Mouse (Mus musculus): ENCODE results near the gene Fkbp9. TPM values are rescaled to one million over a fixed set of nuclear protein-coding genes. Genes with fewer than 3 reads are reported as not detected.

The Fkbp9 gene
- polyA plus RNA-seq, 1 experiment, result 211 TPM

GRCm38 (mm10) chr6:56888561-56888960 lies 56.7 kb downstream of the Fkbp9 start:
- Histone ChIP-seq H3K36me3 (ENCODE audit: control insufficient read depth, insufficient read depth, low read length, poor library complexity, severe bottlenecking) (peaks cover 16% of the 10 kb centered on the region), H3K27ac (ENCODE audit: insufficient read depth, low read length) (no peak overlapping the region), H3K27me3 (ENCODE audit: control insufficient read depth, insufficient read depth, low read length, poor library complexity, severe bottlenecking) (no peaks in the 10 kb centered on the region), H3K4me3 (ENCODE audit: low read depth, low read length) (no peak overlapping the region), H3K9me3 (replicated peaks; ENCODE audit: control insufficient read depth, insufficient read depth, low read length, poor library complexity, severe bottlenecking) (no peaks in the 10 kb centered on the region), H3K9ac (ENCODE audit: low read depth, poor library complexity, severe bottlenecking) (no peak overlapping the region), H3K4me1 (ENCODE audit: control insufficient read depth, insufficient read depth, low read length) (no peaks in the 10 kb centered on the region)
- TF ChIP-seq CTCF (IDR thresholded peaks at IDR 0.05; ENCODE audit: low read depth, low read length), result no peak
- no peak for TF ChIP-seq EP300 (IDR thresholded peaks at IDR 0.05; ENCODE audit: insufficient read depth, low read depth, low read length)
- TF ChIP-seq POLR2A (IDR thresholded peaks at IDR 0.05; ENCODE audit: insufficient read depth, low read length), result no peak

GRCm38 (mm10) chr6:56890762-56891161 lies 58.9 kb downstream of the Fkbp9 start:
- H3K4me3 ChIP-seq (ENCODE audit: low read depth, low read length), result no peak overlapping the region
- no peak overlapping the region for H3K9ac ChIP-seq (ENCODE audit: low read depth, poor library complexity, severe bottlenecking)
- no peak overlapping the region for H3K27ac ChIP-seq (ENCODE audit: insufficient read depth, low read length)
- no peaks in the 10 kb centered on the region for H3K9me3 ChIP-seq (replicated peaks; ENCODE audit: control insufficient read depth, insufficient read depth, low read length, poor library complexity, severe bottlenecking)
- TF ChIP-seq POLR2A (IDR thresholded peaks at IDR 0.05; ENCODE audit: insufficient read depth, low read length) (no peak), EP300 (IDR thresholded peaks at IDR 0.05; ENCODE audit: insufficient read depth, low read depth, low read length) (no peak), CTCF (IDR thresholded peaks at IDR 0.05; ENCODE audit: low read depth, low read length) (no peak)
- H3K27me3 ChIP-seq (ENCODE audit: control insufficient read depth, insufficient read depth, low read length, poor library complexity, severe bottlenecking), result no peaks in the 10 kb centered on the region
- peaks cover 12% of the 10 kb centered on the region for H3K36me3 ChIP-seq (ENCODE audit: control insufficient read depth, insufficient read depth, low read length, poor library complexity, severe bottlenecking)
- no peaks in the 10 kb centered on the region for H3K4me1 ChIP-seq (ENCODE audit: control insufficient read depth, insufficient read depth, low read length)

DNA sequence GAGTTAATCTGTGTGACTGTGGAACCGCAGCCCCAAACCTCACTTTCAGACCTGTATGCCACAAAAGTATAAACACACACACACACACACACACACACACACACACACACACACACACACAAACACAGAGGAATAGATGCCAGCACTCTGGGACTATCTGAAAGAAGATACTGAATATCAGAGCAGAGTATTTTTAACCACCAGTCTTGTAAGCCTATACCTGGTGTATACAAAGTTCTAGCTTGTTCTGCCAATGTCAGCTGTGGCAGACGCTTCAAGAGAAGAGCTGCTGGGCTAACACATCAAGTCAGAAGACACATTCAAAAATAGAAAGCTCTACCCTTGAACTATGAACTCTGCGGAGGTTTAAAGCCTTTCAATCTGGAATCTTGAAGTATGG lies 67.7 kb downstream of the Fkbp9 start:
- H3K9ac ChIP-seq (ENCODE audit: low read depth, poor library complexity, severe bottlenecking), result no peak overlapping the region
- H3K4me3 ChIP-seq (ENCODE audit: low read depth, low read length), result no peak overlapping the region
- H3K9me3 ChIP-seq (replicated peaks; ENCODE audit: control insufficient read depth, insufficient read depth, low read length, poor library complexity, severe bottlenecking), result no peaks in the 10 kb centered on the region
- no peaks in the 10 kb centered on the region for H3K36me3 ChIP-seq (ENCODE audit: control insufficient read depth, insufficient read depth, low read length, poor library complexity, severe bottlenecking)
- no peaks in the 10 kb centered on the region for H3K27me3 ChIP-seq (ENCODE audit: control insufficient read depth, insufficient read depth, low read length, poor library complexity, severe bottlenecking)
- no peak overlapping the region for H3K27ac ChIP-seq (ENCODE audit: insufficient read depth, low read length)
- H3K4me1 ChIP-seq (ENCODE audit: control insufficient read depth, insufficient read depth, low read length), result peaks cover 4% of the 10 kb centered on the region
- no peak for TF ChIP-seq CTCF (IDR thresholded peaks at IDR 0.05; ENCODE audit: low read depth, low read length)
- no peak for TF ChIP-seq EP300 (IDR thresholded peaks at IDR 0.05; ENCODE audit: insufficient read depth, low read depth, low read length)
- TF ChIP-seq POLR2A (IDR thresholded peaks at IDR 0.05; ENCODE audit: insufficient read depth, low read length), result no peak

DNA sequence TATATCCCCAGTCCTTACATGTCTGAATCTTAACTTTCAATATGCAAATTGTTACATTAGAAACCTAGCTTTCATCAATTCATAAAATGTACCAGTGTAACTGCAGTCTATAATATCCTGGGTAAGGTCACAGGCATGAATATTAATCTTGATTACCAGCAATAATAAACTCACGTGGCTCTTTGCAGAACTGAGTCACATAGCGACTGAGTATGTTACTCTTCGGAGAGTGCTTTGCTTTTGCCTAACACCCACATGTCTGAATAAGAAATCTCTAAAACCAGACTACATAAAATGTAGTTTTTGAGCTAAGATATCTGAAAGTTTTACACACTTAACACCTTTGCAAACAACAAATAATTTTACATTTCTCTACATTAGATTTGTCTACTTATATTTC lies 69.5 kb downstream of the Fkbp9 start:
- H3K36me3 ChIP-seq (ENCODE audit: control insufficient read depth, insufficient read depth, low read length, poor library complexity, severe bottlenecking), result no peaks in the 10 kb centered on the region
- no peaks in the 10 kb centered on the region for H3K27me3 ChIP-seq (ENCODE audit: control insufficient read depth, insufficient read depth, low read length, poor library complexity, severe bottlenecking)
- no peak overlapping the region for H3K9ac ChIP-seq (ENCODE audit: low read depth, poor library complexity, severe bottlenecking)
- no peaks in the 10 kb centered on the region for H3K9me3 ChIP-seq (replicated peaks; ENCODE audit: control insufficient read depth, insufficient read depth, low read length, poor library complexity, severe bottlenecking)
- H3K4me3 ChIP-seq (ENCODE audit: low read depth, low read length), result no peak overlapping the region
- H3K27ac ChIP-seq (ENCODE audit: insufficient read depth, low read length), result no peak overlapping the region
- H3K4me1 ChIP-seq (ENCODE audit: control insufficient read depth, insufficient read depth, low read length), result peaks cover 4% of the 10 kb centered on the region
- no peak for TF ChIP-seq EP300 (IDR thresholded peaks at IDR 0.05; ENCODE audit: insufficient read depth, low read depth, low read length)
- no peak for TF ChIP-seq CTCF (IDR thresholded peaks at IDR 0.05; ENCODE audit: low read depth, low read length)
- no peak for TF ChIP-seq POLR2A (IDR thresholded peaks at IDR 0.05; ENCODE audit: insufficient read depth, low read length)

DNA sequence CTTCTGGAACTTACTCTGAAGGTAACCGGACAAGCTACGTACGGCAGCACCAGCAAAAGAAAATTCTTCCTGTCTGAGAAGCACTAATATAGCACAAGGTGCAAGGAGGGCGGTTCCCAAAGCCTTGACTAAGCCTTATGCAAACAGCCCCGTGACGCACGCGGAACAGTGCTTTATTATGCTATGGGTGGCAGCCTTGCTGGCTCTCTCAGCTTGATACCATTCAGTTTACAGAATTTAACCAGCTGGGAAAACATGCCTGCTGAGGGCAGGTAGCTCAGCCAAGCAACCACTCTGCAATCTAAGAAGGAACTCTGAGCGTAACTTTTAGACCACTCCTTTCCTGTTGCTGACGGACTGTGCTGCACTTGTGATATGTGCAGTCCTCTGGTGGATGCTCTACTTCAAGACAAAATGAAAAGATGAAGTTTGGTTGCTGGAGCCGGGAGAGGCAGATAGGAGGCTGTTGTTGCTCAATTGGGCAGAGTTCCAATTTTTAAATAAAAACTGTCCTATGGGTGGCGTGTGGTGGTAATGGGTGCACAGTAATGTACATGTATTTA lies 70.0 kb downstream of the Fkbp9 start:
- H3K27me3 ChIP-seq (ENCODE audit: control insufficient read depth, insufficient read depth, low read length, poor library complexity, severe bottlenecking), result no peaks in the 10 kb centered on the region
- H3K4me1 ChIP-seq (ENCODE audit: control insufficient read depth, insufficient read depth, low read length), result peaks cover 4% of the 10 kb centered on the region
- no peak overlapping the region for H3K9ac ChIP-seq (ENCODE audit: low read depth, poor library complexity, severe bottlenecking)
- no peaks in the 10 kb centered on the region for H3K9me3 ChIP-seq (replicated peaks; ENCODE audit: control insufficient read depth, insufficient read depth, low read length, poor library complexity, severe bottlenecking)
- H3K36me3 ChIP-seq (ENCODE audit: control insufficient read depth, insufficient read depth, low read length, poor library complexity, severe bottlenecking), result no peaks in the 10 kb centered on the region
- H3K4me3 ChIP-seq (ENCODE audit: low read depth, low read length), result no peak overlapping the region; the same call in 1 of the 2 replicates
- peak; percentile 75 for TF ChIP-seq EP300 (IDR thresholded peaks at IDR 0.05; ENCODE audit: insufficient read depth, low read depth, low read length)
- no peak for TF ChIP-seq POLR2A (IDR thresholded peaks at IDR 0.05; ENCODE audit: insufficient read depth, low read length)
- 0 out of 2 replicates have a peak overlapping the region, but pooled peaks have one; percentile 5 for H3K27ac ChIP-seq (ENCODE audit: insufficient read depth, low read length)

DNA sequence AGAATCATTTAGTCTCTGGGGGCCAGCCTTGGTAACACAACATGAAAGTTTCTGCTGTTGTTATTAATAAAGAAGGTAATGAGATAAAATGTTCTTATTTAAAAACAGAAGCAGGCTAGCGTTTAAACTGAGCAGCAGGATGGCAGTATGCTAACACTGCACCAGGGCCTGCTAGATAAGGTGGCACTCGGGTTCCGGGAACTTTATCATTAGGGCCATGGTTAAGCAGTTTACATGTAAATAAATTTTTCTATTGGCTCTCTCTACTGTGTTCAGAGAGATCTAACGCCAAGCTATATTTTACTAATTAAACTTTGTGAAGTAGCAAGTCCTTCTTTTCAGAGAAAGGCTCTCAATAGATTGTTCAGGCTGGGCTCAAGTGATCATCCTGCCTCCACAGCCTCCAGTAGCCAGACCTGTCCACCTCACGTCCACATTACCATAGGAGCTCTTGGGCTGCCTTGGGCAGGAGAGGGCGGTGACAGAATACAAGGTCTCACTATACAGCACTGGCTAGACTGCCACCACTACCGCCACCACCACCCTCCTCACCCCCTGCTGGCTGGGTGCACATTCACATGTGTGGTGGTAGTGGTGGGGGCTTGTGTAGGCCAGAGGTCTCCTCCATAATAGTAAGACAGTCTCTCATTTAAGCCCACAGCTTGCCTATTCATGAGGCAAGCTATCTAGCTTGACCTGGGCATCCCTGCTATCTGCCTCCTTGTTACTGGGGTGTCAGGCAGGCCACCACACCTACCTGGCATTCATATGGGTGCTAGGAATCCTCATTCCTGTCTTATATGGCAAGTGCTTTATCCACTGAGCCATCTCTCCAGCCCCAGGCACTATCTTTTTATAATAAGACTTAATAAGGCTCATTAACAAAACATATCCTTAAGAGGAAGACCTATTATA lies 71.0 kb downstream of the Fkbp9 start:
- no peak overlapping the region for H3K27ac ChIP-seq (ENCODE audit: insufficient read depth, low read length)
- H3K4me1 ChIP-seq (ENCODE audit: control insufficient read depth, insufficient read depth, low read length), result peaks cover 4% of the 10 kb centered on the region
- no peaks in the 10 kb centered on the region for H3K27me3 ChIP-seq (ENCODE audit: control insufficient read depth, insufficient read depth, low read length, poor library complexity, severe bottlenecking)
- no peak overlapping the region for H3K4me3 ChIP-seq (ENCODE audit: low read depth, low read length)
- TF ChIP-seq CTCF (IDR thresholded peaks at IDR 0.05; ENCODE audit: low read depth, low read length) (no peak), EP300 (IDR thresholded peaks at IDR 0.05; ENCODE audit: insufficient read depth, low read depth, low read length) (no peak), POLR2A (IDR thresholded peaks at IDR 0.05; ENCODE audit: insufficient read depth, low read length) (no peak)
- H3K9me3 ChIP-seq (replicated peaks; ENCODE audit: control insufficient read depth, insufficient read depth, low read length, poor library complexity, severe bottlenecking), result no peaks in the 10 kb centered on the region
- no peak overlapping the region for H3K9ac ChIP-seq (ENCODE audit: low read depth, poor library complexity, severe bottlenecking)
- no peaks in the 10 kb centered on the region for H3K36me3 ChIP-seq (ENCODE audit: control insufficient read depth, insufficient read depth, low read length, poor library complexity, severe bottlenecking)
